ENCODE assay signal across 14 mouse cellular contexts in genomic region chr4:137467525-137467924, GRCm38 (mm10). TPM values are rescaled to one million over a fixed set of nuclear protein-coding genes. Genes with fewer than 3 reads are reported as not detected.
DNase-seq lines count a peak whose midpoint lies in the region; ATAC-seq and TF ChIP-seq lines count a peak whose summit lies in the region.
"Had no signal": no experiment of that assay in that cellular context is flagged by ENCODE, and none has a peak within 500 bp of the region (broad histone marks: within the 10 kb centered on the region; RNA-seq: fewer than 3 reads in every experiment).

No protein-coding gene starts in this region.

- TF ChIP-seq EP300 in heart, adult 2 months (IDR thresholded peaks at IDR 0.05; ENCODE audit: insufficient read depth, low read depth, low read length): no peak

- ATAC-seq in lung, embryonic 14.5 days (ENCODE audit: insufficient read depth): no peak
- ATAC-seq in forebrain, embryonic 15.5 days (replicated peaks): no peak

- TF ChIP-seq CTCF in heart, adult 2 months (IDR thresholded peaks at IDR 0.05): no peak
- no peak for TF ChIP-seq CTCF in lung, embryonic 14.5 days (IDR thresholded peaks at IDR 0.05; ENCODE audit: low read depth)

- no peaks in the 10 kb centered on the region for H3K9me3 ChIP-seq in lung, embryonic 14.5 days (ENCODE audit: low read depth, low read length)
- H3K9me3 ChIP-seq in forebrain, embryonic 15.5 days: no peaks in the 10 kb centered on the region

- no peak overlapping the region for H3ac ChIP-seq in myocyte (ENCODE audit: control insufficient read depth, insufficient read length)

- H3K9ac ChIP-seq in heart, adult 2 months (ENCODE audit: low read depth, low read length): no peak overlapping the region
- no peak overlapping the region for H3K9ac ChIP-seq in lung, embryonic 14.5 days
- H3K9ac ChIP-seq in forebrain, embryonic 15.5 days (replicated peaks): no peak overlapping the region

- peak overlapping the region; percentile 67 for H3K27ac ChIP-seq in heart, adult 2 months
- H3K27ac ChIP-seq in lung, embryonic 14.5 days (ENCODE audit: low read depth): peak overlapping the region; percentile 69; the same call in 1 of the 2 replicates
- H3K27ac ChIP-seq in forebrain, embryonic 15.5 days (replicated peaks): 0 out of 2 replicates have a peak overlapping the region, but pooled peaks have one; percentile 41

- no peak overlapping the region for H3K4me3 ChIP-seq in heart, adult 2 months
- no peak overlapping the region for H3K4me3 ChIP-seq in lung, embryonic 14.5 days (ENCODE audit: low read depth, low read length)
- no peak overlapping the region for H3K4me3 ChIP-seq in forebrain, embryonic 15.5 days
- peak overlapping the region; percentile 97 for H3K4me3 ChIP-seq in myocyte

- intact Hi-C loops in heart, adult 2 months (cut with DNase I): no loop called here
- intact Hi-C loops in heart, postnatal 10 days (cut with DNase I): no loop called here

- 54% methylated on average over 2 of the region's 2 CpGs for WGBS in heart, adult 2 months
- WGBS in lung, embryonic 14.5 days: 86% methylated on average over 2 of the region's 2 CpGs
- 88% methylated on average over 2 of the region's 2 CpGs for WGBS in forebrain, embryonic 15.5 days

- H3K27me3 ChIP-seq in heart, adult 2 months (ENCODE audit: control insufficient read depth, insufficient read depth, low read length): no peaks in the 10 kb centered on the region
- no peaks in the 10 kb centered on the region for H3K27me3 ChIP-seq in lung, embryonic 14.5 days (ENCODE audit: insufficient read depth, low read length)
- H3K27me3 ChIP-seq in forebrain, embryonic 15.5 days: peaks cover 4% of the 10 kb centered on the region; the same call in 1 of the 2 replicates
- H3K27me3 ChIP-seq in myocyte (ENCODE audit: control insufficient read depth, insufficient read depth, insufficient read length): no peaks in the 10 kb centered on the region

- no peak for DNase-seq in heart, adult 2 months
- no peak for DNase-seq in heart, postnatal 10 days
- DNase-seq in lung, embryonic 14.5 days: no peak
- no peak for DNase-seq in lung, postnatal 10 days
- no peak for DNase-seq in layer of hippocampus, adult 9-11 months
- DNase-seq in adrenal gland, postnatal 4 days (ENCODE audit: low spot score in 2 of 2): no peak
- DNase-seq: adrenal gland, postnatal 25 days; B cell, adult 2 months; cerebellum, adult 9-10 months had no signal

- no peaks in the 10 kb centered on the region; the same call in 1 of the 2 replicates for H3K79me2 ChIP-seq in heart, adult 2 months (replicated peaks; ENCODE audit: control insufficient read depth, insufficient read depth, low read length)
- peaks cover 38% of the 10 kb centered on the region for H3K79me2 ChIP-seq in myocyte (ENCODE audit: control insufficient read depth, insufficient read depth)

- H3K4me2 ChIP-seq in lung, embryonic 14.5 days: peak overlapping the region; percentile 74; the same call in 1 of the 2 replicates
- no peak overlapping the region for H3K4me2 ChIP-seq in forebrain, embryonic 15.5 days (replicated peaks)
- no peak overlapping the region for H3K4me2 ChIP-seq in myocyte (ENCODE audit: low read depth)

- no peaks in the 10 kb centered on the region for H3K36me3 ChIP-seq in heart, adult 2 months (ENCODE audit: control insufficient read depth, insufficient read depth, low read length)
- H3K36me3 ChIP-seq in lung, embryonic 14.5 days (ENCODE audit: insufficient read depth): no peaks in the 10 kb centered on the region
- H3K36me3 ChIP-seq in forebrain, embryonic 15.5 days: no peaks in the 10 kb centered on the region
- H3K36me3 ChIP-seq in myocyte (ENCODE audit: control insufficient read depth, insufficient read depth): no peaks in the 10 kb centered on the region

- no peak for TF ChIP-seq POLR2A in heart, adult 2 months (IDR thresholded peaks at IDR 0.05; ENCODE audit: insufficient read depth, low read depth, low read length)
- TF ChIP-seq POLR2A in myocyte (IDR thresholded peaks at IDR 0.05; ENCODE audit: insufficient read length, low read depth): no peak

- peaks cover 25% of the 10 kb centered on the region for H3K4me1 ChIP-seq in heart, adult 2 months (ENCODE audit: control insufficient read depth, insufficient read depth, low read length)
- H3K4me1 ChIP-seq in lung, embryonic 14.5 days (ENCODE audit: insufficient read depth): peaks cover 30% of the 10 kb centered on the region
- H3K4me1 ChIP-seq in forebrain, embryonic 15.5 days: peaks cover 22% of the 10 kb centered on the region

TF ChIP-seq in myocyte, 11 proteins besides CTCF, POLR2A, EP300 and RAD21:
- TF ChIP-seq TCF12 (IDR thresholded peaks at IDR 0.05; ENCODE audit: insufficient read depth, poor library complexity, severe bottlenecking) (no peak), E2F4 (IDR thresholded peaks at IDR 0.05; ENCODE audit: insufficient read depth) (no peak), SRF (IDR thresholded peaks at IDR 0.05; ENCODE audit: control insufficient read depth, insufficient read length, low read depth) (no peak), USF1 (IDR thresholded peaks at IDR 0.05; ENCODE audit: low read depth) (no peak), POLR2AphosphoS2 (IDR thresholded peaks at IDR 0.05; ENCODE audit: insufficient read length, low read depth) (no peak), TCF3 (IDR thresholded peaks at IDR 0.05; ENCODE audit: insufficient read length, low read depth) (no peak), MAX (IDR thresholded peaks at IDR 0.05; ENCODE audit: low read depth) (no peak), CEBPB (IDR thresholded peaks at IDR 0.05; ENCODE audit: insufficient read depth, poor library complexity, severe bottlenecking) (no peak), MYOG (IDR thresholded peaks at IDR 0.05; ENCODE audit: control insufficient read depth in 1 of 3, insufficient read depth in 1 of 3, insufficient read length in 2 of 3, low read depth in 2 of 3) (no peak), MYOD1 (IDR thresholded peaks at IDR 0.05; ENCODE audit: control insufficient read depth in 1 of 3, insufficient read length in 2 of 3, low read depth in 2 of 3) (no peak), REST (IDR thresholded peaks at IDR 0.05; ENCODE audit: insufficient read depth, insufficient read length) (no peak)

RNA-seq across cellular contexts. Expression of gene Hspg2, which starts 1.0 kb away (rescaled TPM):
- total RNA-seq in heart, adult 2 months (2021): 100 to 1,000 TPM; 174 to 190 TPM
- 86.7 and 114 TPM in 2 replicates for polyA plus RNA-seq in heart, adult 2 months (2012; rRNA removed)
- 100 to 1,000 TPM; 524 to 560 TPM for total RNA-seq in heart, postnatal 10 days (2021)
- 51.2 and 58.1 TPM in 2 replicates for polyA plus RNA-seq in lung, embryonic 14.5 days (2014; fragmentation: Nextera tagmentation; extraction: Ambion mirVana)
- polyA plus RNA-seq in forebrain, embryonic 15.5 days (2015; fragmentation: Nextera tagmentation; extraction: Ambion mirVana): 3.7 and 4.2 TPM in 2 replicates
- polyA plus RNA-seq in myocyte (2012; fragmentation: generic; extraction: Trizol): 209 TPM
- total RNA-seq in adrenal gland, postnatal 4 days (2021): 100 to 1,000 TPM; 170 to 191 TPM
- total RNA-seq: hematopoietic stem cell, adult 5-6 weeks had no signal

RNA-seq across cellular contexts. Expression of gene 1700013G24Rik, which starts 14.4 kb away (rescaled TPM):
- total RNA-seq in heart, adult 2 months (2021): not detected
- polyA plus RNA-seq in heart, adult 2 months (2012; rRNA removed): 0.38 and 0.57 TPM in 2 replicates
- not detected for total RNA-seq in heart, postnatal 10 days (2021)
- polyA plus RNA-seq in lung, embryonic 14.5 days (2014; fragmentation: Nextera tagmentation; extraction: Ambion mirVana): not detected in 2 replicates
- polyA plus RNA-seq in forebrain, embryonic 15.5 days (2015; fragmentation: Nextera tagmentation; extraction: Ambion mirVana): not detected in 2 replicates
- 0.55 TPM for polyA plus RNA-seq in myocyte (2012; fragmentation: generic; extraction: Trizol)
- not detected for total RNA-seq in adrenal gland, postnatal 4 days (2021)
- total RNA-seq: adrenal gland, postnatal 25 days; hematopoietic stem cell, adult 5-6 weeks; layer of hippocampus, adult 8-10 months had no signal
- polyA plus RNA-seq: liver, embryonic 16.5 days had no signal

RNA-seq across cellular contexts. Expression of gene Cela3b, which starts 37.2 kb away (rescaled TPM):
- not detected for total RNA-seq in heart, adult 2 months (2021)
- polyA plus RNA-seq in heart, adult 2 months (2012; rRNA removed): 0.32 TPM in 1 of 2 replicates, not detected in the other
- not detected for total RNA-seq in heart, postnatal 10 days (2021)
- polyA plus RNA-seq in lung, embryonic 14.5 days (2014; fragmentation: Nextera tagmentation; extraction: Ambion mirVana): not detected in 2 replicates
- not detected in 2 replicates for polyA plus RNA-seq in forebrain, embryonic 15.5 days (2015; fragmentation: Nextera tagmentation; extraction: Ambion mirVana)
- polyA plus RNA-seq in myocyte (2012; fragmentation: generic; extraction: Trizol): 0.38 TPM
- 100 to 1,000 TPM in 1 of 2 experiments, not detected in 1; 918 TPM for total RNA-seq in adrenal gland, postnatal 4 days (2021)
- total RNA-seq: adrenal gland, postnatal 25 days; hematopoietic stem cell, adult 5-6 weeks; layer of hippocampus, adult 8-10 months had no signal

RNA-seq across cellular contexts. Expression of gene Cela3a, which starts 57.9 kb away (rescaled TPM):
- not detected for total RNA-seq in heart, adult 2 months (2021)
- not detected in 2 replicates for polyA plus RNA-seq in heart, adult 2 months (2012; rRNA removed)
- total RNA-seq in heart, postnatal 10 days (2021): not detected
- not detected in 2 replicates for polyA plus RNA-seq in lung, embryonic 14.5 days (2014; fragmentation: Nextera tagmentation; extraction: Ambion mirVana)
- polyA plus RNA-seq in forebrain, embryonic 15.5 days (2015; fragmentation: Nextera tagmentation; extraction: Ambion mirVana): not detected in 2 replicates
- polyA plus RNA-seq in myocyte (2012; fragmentation: generic; extraction: Trizol): 0.14 TPM
- 1 to 10 TPM in 1 of 2 experiments, not detected in 1; 8.3 TPM for total RNA-seq in adrenal gland, postnatal 4 days (2021)
- total RNA-seq: adrenal gland, postnatal 25 days; hematopoietic stem cell, adult 5-6 weeks; layer of hippocampus, adult 8-10 months had no signal
- polyA plus RNA-seq: liver, embryonic 16.5 days had no signal

Comparison
In these comparisons a context has a peak if more than half of its experiments do, and no peak if none do; other contexts are left out.
1. RNA of gene Hspg2, which starts 1.0 kb away (polyA plus RNA-seq): 209 TPM in myocyte (single experiment), 86.7 to 114 TPM in heart, adult 2 months and 51.2 to 58.1 TPM in lung, embryonic 14.5 days; 3.7 to 4.2 TPM in forebrain, embryonic 15.5 days; every median in the first group is over 10 times any median in the second.
2. Peak in every context shown above with its lines, with median percentiles within 50 percentile points of each other: H3K27ac ChIP-seq.